Mouse (Mus musculus): ENCODE measurements around the gene Rufy4.
"Not testable (repeated sequence)": the region's sequence is repeated elsewhere in the genome, so short reads cannot be mapped to it uniquely, and the experiment has no call there.

Rufy4 gene

GRCm38 (mm10) chr1:74150101-74150500 lies 24.8 kb downstream of the Rufy4 start:
- DNase-seq (ENCODE audit: low read depth, low spot score): no peak

- DNase-seq (ENCODE audit: low read depth, low spot score): no peak
Measured at GRCm38 (mm10) chr1:74151091-74151490, 25.8 kb downstream of the Rufy4 start.

GRCm38 (mm10) chr1:74153461-74154184 lies 28.3 kb downstream of the Rufy4 start, which contains the start of gene Cxcr2:
Gene Cxcr2, plus strand, starts transcription at chr1:74153989.
- DNase-seq (ENCODE audit: low read depth, low spot score): no peak

GRCm38 (mm10) chr1:74155435-74156012 lies 30.2 kb downstream of the Rufy4 start:
- DNase-seq (ENCODE audit: low read depth, low spot score): no peak

GRCm38 (mm10) chr1:74156381-74156910 lies 31.1 kb downstream of the Rufy4 start:
- no peak for DNase-seq (ENCODE audit: low read depth, low spot score)

- not testable (repeated sequence) for DNase-seq (ENCODE audit: low read depth, low spot score)
Measured at GRCm38 (mm10) chr1:74159613-74160012, 34.3 kb downstream of the Rufy4 start.

GRCm38 (mm10) chr1:74160036-74160435 lies 34.7 kb downstream of the Rufy4 start:
- no peak for DNase-seq (ENCODE audit: low read depth, low spot score)

GRCm38 (mm10) chr1:74167136-74167535 lies 41.8 kb downstream of the Rufy4 start:
- no peak for DNase-seq (ENCODE audit: low read depth, low spot score)

GRCm38 (mm10) chr1:74169721-74170120 lies 44.4 kb downstream of the Rufy4 start:
- no peak for DNase-seq (ENCODE audit: low read depth, low spot score)

- no peak for DNase-seq (ENCODE audit: low read depth, low spot score)
Measured at GRCm38 (mm10) chr1:74172722-74173121, 47.4 kb downstream of the Rufy4 start.

GRCm38 (mm10) chr1:74175731-74176130 lies 50.4 kb downstream of the Rufy4 start:
- no peak for DNase-seq (ENCODE audit: low read depth, low spot score)

GRCm38 (mm10) chr1:74178618-74179017 lies 53.3 kb downstream of the Rufy4 start:
- DNase-seq (ENCODE audit: low read depth, low spot score): no peak

GRCm38 (mm10) chr1:74179624-74180408 lies 54.5 kb downstream of the Rufy4 start:
- DNase-seq (ENCODE audit: low read depth, low spot score): peak; percentile 51

GRCm38 (mm10) chr1:74181462-74181861 lies 56.1 kb downstream of the Rufy4 start:
- DNase-seq (ENCODE audit: low read depth, low spot score): no peak

- DNase-seq (ENCODE audit: low read depth, low spot score): peak; percentile 65
Measured at GRCm38 (mm10) chr1:74183006-74183405, 57.7 kb downstream of the Rufy4 start.

- DNase-seq (ENCODE audit: low read depth, low spot score): no peak
Measured at GRCm38 (mm10) chr1:74190471-74190870, 65.1 kb downstream of the Rufy4 start.

GRCm38 (mm10) chr1:74192711-74193110 lies 67.4 kb downstream of the Rufy4 start:
- no peak for DNase-seq (ENCODE audit: low read depth, low spot score)

- DNase-seq (ENCODE audit: low read depth, low spot score): no peak
Measured at GRCm38 (mm10) chr1:74194445-74194844, 69.1 kb downstream of the Rufy4 start, which contains the start of gene Cxcr1. Gene Cxcr1, minus strand, starts transcription at chr1:74194631.

- peak; percentile 79 for DNase-seq (ENCODE audit: low read depth, low spot score)
Measured at GRCm38 (mm10) chr1:74195961-74196360, 70.6 kb downstream of the Rufy4 start.

GRCm38 (mm10) chr1:74196621-74197419 lies 71.5 kb downstream of the Rufy4 start:
- no peak for DNase-seq (ENCODE audit: low read depth, low spot score)
